Mouse (Mus musculus): ENCODE results near the gene Paf1. TPM values are rescaled to one million over a fixed set of nuclear protein-coding genes. Genes with fewer than 3 reads are reported as not detected.

The Paf1 gene
- total and polyA plus RNA-seq, 3 experiments, result 53.5 to 645 (median 99.9) TPM

DNA sequence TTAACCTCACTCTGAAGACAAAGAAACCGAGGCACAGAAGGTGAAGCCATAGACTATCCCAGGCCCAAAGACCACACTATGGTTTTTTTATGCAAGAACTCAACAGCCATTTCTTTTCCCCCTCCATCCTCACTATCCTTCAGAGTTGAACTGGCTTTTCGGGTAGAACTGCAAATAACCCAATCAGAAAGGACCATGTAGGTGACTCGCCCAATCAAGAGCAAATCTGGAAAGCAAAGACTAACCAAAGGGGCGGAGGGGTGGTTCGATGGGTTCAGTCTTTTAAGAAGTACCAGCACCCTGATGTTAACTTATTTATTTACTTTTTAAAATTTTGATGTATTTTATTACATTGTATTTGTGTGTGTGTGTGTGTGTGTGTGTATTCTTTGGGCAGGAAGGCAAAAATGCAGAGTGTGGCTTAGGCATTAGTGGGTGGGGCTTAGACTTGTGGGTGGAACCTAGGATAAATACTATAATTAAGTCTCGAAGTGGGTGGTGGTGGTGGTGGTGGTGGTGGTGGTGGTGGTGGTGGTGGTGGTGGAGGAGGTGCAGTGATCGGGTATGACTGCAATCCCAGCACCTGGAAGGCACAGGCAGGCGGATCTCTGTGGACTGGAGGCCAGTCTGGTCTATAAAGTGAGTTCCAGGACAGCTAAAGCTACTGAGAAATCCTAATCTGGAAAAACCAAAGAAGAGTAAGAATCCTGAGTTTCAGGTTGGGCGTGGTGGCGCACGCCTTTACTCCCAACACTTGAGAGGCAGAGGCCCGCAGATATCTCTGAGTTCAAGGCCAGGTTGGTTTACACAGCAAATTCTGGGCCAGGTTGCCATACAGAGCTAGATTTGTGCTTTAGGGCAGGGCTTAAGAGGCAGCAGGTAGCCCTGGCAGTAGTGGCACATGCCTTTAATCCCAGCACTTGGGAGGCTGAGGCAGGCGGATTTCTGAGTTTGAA is 55.4 kb downstream of the Paf1 start:
- peaks cover 0 to 4% of the 10 kb centered on the region in 2 experiments; a peak in 2 of 4 replicates for H3K36me3 ChIP-seq (ENCODE audit: control insufficient read depth in 1 of 2, insufficient read depth in 2 of 2, low read length in 2 of 2)
- H3K9ac ChIP-seq (ENCODE audit: control insufficient read depth, low read depth, low read length, poor library complexity, severe bottlenecking), result no peak overlapping the region
- no peaks in the 10 kb centered on the region for H3K79me2 ChIP-seq (ENCODE audit: control insufficient read depth, insufficient read depth, low read length, poor library complexity)
- no peak overlapping the region for H3K27ac ChIP-seq (ENCODE audit: control insufficient read depth, low read depth, low read length)
- H3K4me3 ChIP-seq (ENCODE audit: control insufficient read depth in 1 of 2, insufficient read depth in 1 of 2, low read depth in 2 of 2, low read length in 2 of 2), result no peak overlapping the region
- peaks cover 4% of the 10 kb centered on the region in 2 experiments; a peak in 3 of 4 replicates for H3K4me1 ChIP-seq (ENCODE audit: control insufficient read depth in 1 of 2, insufficient read depth in 2 of 2, low read length in 2 of 2)
- no peaks in the 10 kb centered on the region for H3K9me3 ChIP-seq (replicated peaks; ENCODE audit: insufficient read depth, low read length)
- no peaks in the 10 kb centered on the region for H3K27me3 ChIP-seq (ENCODE audit: control insufficient read depth in 1 of 2, insufficient read depth in 2 of 2, low read length in 2 of 2)
- no peak for DNase-seq (ENCODE audit: low read depth, low spot score)
- TF ChIP-seq MAX (IDR thresholded peaks at IDR 0.05; ENCODE audit: low read length) (no peak), ZNF384 (IDR thresholded peaks at IDR 0.05; ENCODE audit: low read depth, low read length) (no peak), ZC3H11A (IDR thresholded peaks at IDR 0.05; ENCODE audit: low read depth, low read length) (no peak), SIN3A (IDR thresholded peaks at IDR 0.05; ENCODE audit: low read length) (no peak), BHLHE40 (IDR thresholded peaks at IDR 0.05; ENCODE audit: borderline replicate concordance, low read depth, low read length) (no peak), TAL1 (IDR thresholded peaks at IDR 0.05; ENCODE audit: low read length) (no peak)

Other genes with a start within 250 kb of the Paf1 start
- gene Fbl, start 223.2 kb upstream of the Paf1 start, total RNA-seq (2012; rRNA removed), result 262 and 268 TPM in 2 replicates
- 100 to 1,000 TPM in 1 of 2 experiments, not detected in 1; 819 TPM for gene Fbl, start 223.2 kb upstream of the Paf1 start, polyA plus RNA-seq (2012; ENCODE audit: insufficient read depth in 1 of 2, insufficient read length in 2 of 2, low read depth in 1 of 2, low replicate concordance in 2 of 2, missing spikeins in 1 of 2)
- 0.69 and 0.85 TPM in 2 replicates for gene Dyrk1b, start 213.5 kb upstream of the Paf1 start, total RNA-seq (2012; rRNA removed)
- gene Dyrk1b, start 213.5 kb upstream of the Paf1 start, polyA plus RNA-seq (2012; ENCODE audit: insufficient read depth in 1 of 2, insufficient read length in 2 of 2, low read depth in 1 of 2, low replicate concordance in 2 of 2, missing spikeins in 1 of 2), result under 1 TPM in 1 of 2 experiments, not detected in 1; 0.89 TPM
- gene Eid2, start 125.1 kb upstream of the Paf1 start, total RNA-seq (2012; rRNA removed), result not detected in 2 replicates
- gene Eid2, start 125.1 kb upstream of the Paf1 start, polyA plus RNA-seq (2012; ENCODE audit: insufficient read depth in 1 of 2, insufficient read length in 2 of 2, low read depth in 1 of 2, low replicate concordance in 2 of 2, missing spikeins in 1 of 2), result not detected
- gene Eid2b, start 115.2 kb upstream of the Paf1 start, total RNA-seq (2012; rRNA removed), result 3.2 TPM in 2 replicates
- gene Eid2b, start 115.2 kb upstream of the Paf1 start, polyA plus RNA-seq (2012; ENCODE audit: insufficient read depth in 1 of 2, insufficient read length in 2 of 2, low read depth in 1 of 2, low replicate concordance in 2 of 2, missing spikeins in 1 of 2), result 1 to 10 TPM in 1 of 2 experiments, not detected in 1; 5.3 TPM
- gene Selenov, start 101.8 kb upstream of the Paf1 start, total RNA-seq (2012; rRNA removed), result not detected in 2 replicates
- gene Selenov, start 101.8 kb upstream of the Paf1 start, polyA plus RNA-seq (2012; ENCODE audit: insufficient read depth in 1 of 2, insufficient read length in 2 of 2, low read depth in 1 of 2, low replicate concordance in 2 of 2, missing spikeins in 1 of 2), result not detected
- 0.15 and 0.16 TPM in 2 replicates for gene Dll3, start 90.7 kb upstream of the Paf1 start, total RNA-seq (2012; rRNA removed)
- under 1 TPM in 1 of 2 experiments, not detected in 1; 0.57 TPM for gene Dll3, start 90.7 kb upstream of the Paf1 start, polyA plus RNA-seq (2012; ENCODE audit: insufficient read depth in 1 of 2, insufficient read length in 2 of 2, low read depth in 1 of 2, low replicate concordance in 2 of 2, missing spikeins in 1 of 2)
- 142 and 167 TPM in 2 replicates for gene Timm50, start 80.9 kb upstream of the Paf1 start, total RNA-seq (2012; rRNA removed)
- gene Timm50, start 80.9 kb upstream of the Paf1 start, polyA plus RNA-seq (2012; ENCODE audit: insufficient read depth in 1 of 2, insufficient read length in 2 of 2, low read depth in 1 of 2, low replicate concordance in 2 of 2, missing spikeins in 1 of 2), result 100 to 1,000 TPM in 1 of 2 experiments, not detected in 1; 216 TPM
- gene Supt5, start 54.2 kb upstream of the Paf1 start, total RNA-seq (2012; rRNA removed), result 63.3 and 66.0 TPM in 2 replicates
- 100 to 1,000 TPM; 156 to 448 TPM for gene Supt5, start 54.2 kb upstream of the Paf1 start, polyA plus RNA-seq (2012; ENCODE audit: insufficient read depth in 1 of 2, insufficient read length in 2 of 2, low read depth in 1 of 2, low replicate concordance in 2 of 2, missing spikeins in 1 of 2)
- gene Rps16, start 42.3 kb upstream of the Paf1 start, total RNA-seq (2012; rRNA removed), result 2,133 and 2,343 TPM in 2 replicates
- 1,000 to 10,000 TPM; 1,661 to 1,740 TPM for gene Rps16, start 42.3 kb upstream of the Paf1 start, polyA plus RNA-seq (2012; ENCODE audit: insufficient read depth in 1 of 2, insufficient read length in 2 of 2, low read depth in 1 of 2, low replicate concordance in 2 of 2, missing spikeins in 1 of 2)
- 1.1 and 1.8 TPM in 2 replicates for gene Plekhg2, start 20.4 kb upstream of the Paf1 start, total RNA-seq (2012; rRNA removed)
- gene Plekhg2, start 20.4 kb upstream of the Paf1 start, polyA plus RNA-seq (2012; ENCODE audit: insufficient read depth in 1 of 2, insufficient read length in 2 of 2, low read depth in 1 of 2, low replicate concordance in 2 of 2, missing spikeins in 1 of 2), result 1 to 10 TPM in 1 of 2 experiments, not detected in 1; 9.2 TPM
- gene Zfp36, start 12.7 kb upstream of the Paf1 start, total RNA-seq (2012; rRNA removed), result 0.50 and 0.65 TPM in 2 replicates
- 1 to 10 TPM in 1 of 2 experiments, not detected in 1; 2.8 TPM for gene Zfp36, start 12.7 kb upstream of the Paf1 start, polyA plus RNA-seq (2012; ENCODE audit: insufficient read depth in 1 of 2, insufficient read length in 2 of 2, low read depth in 1 of 2, low replicate concordance in 2 of 2, missing spikeins in 1 of 2)
- gene Med29, start 243 bp upstream of the Paf1 start, total RNA-seq (2012; rRNA removed), result 23.7 and 31.1 TPM in 2 replicates
- 10 to 100 TPM in 1 of 2 experiments, not detected in 1; 39.6 TPM for gene Med29, start 243 bp upstream of the Paf1 start, polyA plus RNA-seq (2012; ENCODE audit: insufficient read depth in 1 of 2, insufficient read length in 2 of 2, low read depth in 1 of 2, low replicate concordance in 2 of 2, missing spikeins in 1 of 2)
- gene Gmfg, start 44.5 kb downstream of the Paf1 start, total RNA-seq (2012; rRNA removed), result 25.1 and 31.2 TPM in 2 replicates
- 10 to 100 TPM in 1 of 2 experiments, not detected in 1; 25.0 TPM for gene Gmfg, start 44.5 kb downstream of the Paf1 start, polyA plus RNA-seq (2012; ENCODE audit: insufficient read depth in 1 of 2, insufficient read length in 2 of 2, low read depth in 1 of 2, low replicate concordance in 2 of 2, missing spikeins in 1 of 2)
- 1.2 and 1.9 TPM in 2 replicates for gene Lrfn1, start 59.0 kb downstream of the Paf1 start, total RNA-seq (2012; rRNA removed)
- gene Lrfn1, start 59.0 kb downstream of the Paf1 start, polyA plus RNA-seq (2012; ENCODE audit: insufficient read depth in 1 of 2, insufficient read length in 2 of 2, low read depth in 1 of 2, low replicate concordance in 2 of 2, missing spikeins in 1 of 2), result 1 to 10 TPM in 1 of 2 experiments, not detected in 1; 5.8 TPM
- not detected in 2 replicates for gene Ifnl2, start 117.5 kb downstream of the Paf1 start, total RNA-seq (2012; rRNA removed)
- gene Ifnl2, start 117.5 kb downstream of the Paf1 start, polyA plus RNA-seq (2012; ENCODE audit: insufficient read depth in 1 of 2, insufficient read length in 2 of 2, low read depth in 1 of 2, low replicate concordance in 2 of 2, missing spikeins in 1 of 2), result not detected
- gene Ifnl3, start 129.9 kb downstream of the Paf1 start, total RNA-seq (2012; rRNA removed), result not detected in 2 replicates
- gene Ifnl3, start 129.9 kb downstream of the Paf1 start, polyA plus RNA-seq (2012; ENCODE audit: insufficient read depth in 1 of 2, insufficient read length in 2 of 2, low read depth in 1 of 2, low replicate concordance in 2 of 2, missing spikeins in 1 of 2), result not detected
- gene Sycn, start 147.9 kb downstream of the Paf1 start, total RNA-seq (2012; rRNA removed), result not detected in 2 replicates
- gene Sycn, start 147.9 kb downstream of the Paf1 start, polyA plus RNA-seq (2012; ENCODE audit: insufficient read depth in 1 of 2, insufficient read length in 2 of 2, low read depth in 1 of 2, low replicate concordance in 2 of 2, missing spikeins in 1 of 2), result not detected
- gene Nccrp1, start 154.3 kb downstream of the Paf1 start, total RNA-seq (2012; rRNA removed), result not detected in 2 replicates
- not detected for gene Nccrp1, start 154.3 kb downstream of the Paf1 start, polyA plus RNA-seq (2012; ENCODE audit: insufficient read depth in 1 of 2, insufficient read length in 2 of 2, low read depth in 1 of 2, low replicate concordance in 2 of 2, missing spikeins in 1 of 2)
- gene Samd4b, start 205.2 kb downstream of the Paf1 start, total RNA-seq (2012; rRNA removed), result 6.4 and 7.2 TPM in 2 replicates
- gene Samd4b, start 205.2 kb downstream of the Paf1 start, polyA plus RNA-seq (2012; ENCODE audit: insufficient read depth in 1 of 2, insufficient read length in 2 of 2, low read depth in 1 of 2, low replicate concordance in 2 of 2, missing spikeins in 1 of 2), result 10 to 100 TPM in 1 of 2 experiments, not detected in 1; 45.9 TPM
- 9.3 and 9.7 TPM in 2 replicates for gene Pak4, start 205.2 kb downstream of the Paf1 start, total RNA-seq (2012; rRNA removed)
- gene Pak4, start 205.2 kb downstream of the Paf1 start, polyA plus RNA-seq (2012; ENCODE audit: insufficient read depth in 1 of 2, insufficient read length in 2 of 2, low read depth in 1 of 2, low replicate concordance in 2 of 2, missing spikeins in 1 of 2), result 10 to 100 TPM in 1 of 2 experiments, not detected in 1; 26.6 TPM
- not detected in 2 replicates for gene Acp7, start 238.4 kb downstream of the Paf1 start, total RNA-seq (2012; rRNA removed)
- gene Acp7, start 238.4 kb downstream of the Paf1 start, polyA plus RNA-seq (2012; ENCODE audit: insufficient read depth in 1 of 2, insufficient read length in 2 of 2, low read depth in 1 of 2, low replicate concordance in 2 of 2, missing spikeins in 1 of 2), result not detected

Data from MEL (cell line).